Mouse (Mus musculus) ES-E14 (cell line): ENCODE results near the gene Klhl1. TPM values are rescaled to one million over a fixed set of nuclear protein-coding genes. Genes with fewer than 3 reads are reported as not detected.

ENCODE experiments used
- DNase-seq: peaks from one replicate; pipeline ENCODE4 v3.0.0-alpha.2; 2013; ENCODE audit warnings: low read depth, low spot score
- H3K27ac ChIP-seq: 2 replicates; pipeline ENCODE4 v1.5.1; 2012; ENCODE audit warnings: low read depth, mild to moderate bottlenecking, low read length, moderate library complexity, mixed read lengths; ENCODE audit not compliant: poor library complexity, insufficient read depth, severe bottlenecking
- H3K36me3 ChIP-seq: 2 replicates; pipeline ENCODE4 v1.6.1; 2012; ENCODE audit warnings: mild to moderate bottlenecking, low read length, moderate library complexity, mixed read lengths; ENCODE audit not compliant: control insufficient read depth, poor library complexity, insufficient read depth, severe bottlenecking
- H3K4me1 ChIP-seq, 2 experiments: fragments of 150-350 bp in 1 of 2; sonication (generic) in 1 of 2; 2 replicates each; pipeline ENCODE4 v1.6.1; 2012; ENCODE audit warnings: low read length in 2 of 2, mild to moderate bottlenecking in 1 of 2, mixed read lengths in 1 of 2; ENCODE audit not compliant: control insufficient read depth in 2 of 2, insufficient read depth in 2 of 2, poor library complexity in 1 of 2
- H3K4me3 ChIP-seq, 2 experiments: fragments of 150-350 bp in 1 of 2; sonication (generic) in 1 of 2; 2 replicates each; pipeline ENCODE4 v1.5.1; 2012; ENCODE audit warnings: low read length in 2 of 2, low read depth in 1 of 2, mild to moderate bottlenecking in 1 of 2, mixed read lengths in 1 of 2; ENCODE audit not compliant: insufficient read depth in 1 of 2, poor library complexity in 1 of 2, severe bottlenecking in 1 of 2
- H3K9ac ChIP-seq: 2 replicates; pipeline ENCODE4 v1.6.1; 2012; ENCODE audit warnings: low read depth, mild to moderate bottlenecking, low read length, mixed read lengths; ENCODE audit not compliant: poor library complexity, insufficient read depth, severe bottlenecking
- H3K9me3 ChIP-seq: fragments of 150-350 bp; sonication (generic); 2 replicates; pipeline ENCODE4 v1.6.1; 2012; ENCODE audit warnings: low read depth, mild to moderate bottlenecking, low read length; ENCODE audit not compliant: control insufficient read depth, insufficient read depth
- CHD2 ChIP-seq: IDR thresholded peaks from 2 replicates; pipeline ENCODE4 v1.6.1; 2014; ENCODE audit warnings: mild to moderate bottlenecking, low read depth, low read length, inconsistent platforms
- HCFC1 ChIP-seq: IDR thresholded peaks from 2 replicates; pipeline ENCODE4 v1.6.1; 2012; ENCODE audit warnings: low read length, inconsistent platforms, borderline replicate concordance; ENCODE audit not compliant: insufficient read depth
- MAFK ChIP-seq: IDR thresholded peaks from 2 replicates; pipeline ENCODE4 v1.6.1; 2014; ENCODE audit warnings: mild to moderate bottlenecking, low read depth, low read length, inconsistent platforms; ENCODE audit not compliant: insufficient read depth
- ZC3H11A ChIP-seq: IDR thresholded peaks from 2 replicates; pipeline ENCODE4 v1.6.1; 2012; ENCODE audit warnings: low read depth, mild to moderate bottlenecking, inconsistent platforms, low read length, borderline replicate concordance
- ZNF384 ChIP-seq: IDR thresholded peaks from 2 replicates; pipeline ENCODE4 v1.6.1; 2012; ENCODE audit warnings: low read depth, low read length, inconsistent platforms
- in situ Hi-C, 2 experiments: fragments of 600-800 bp; cut with MboI; formaldehyde crosslinking; loops; one replicate each; pipeline ENCODE4 v1.15.1; 2025; ENCODE audit warnings: low sequenced_read_pairs in 2 of 2, inconsistent platforms in 1 of 2; ENCODE audit not compliant: unreplicated experiment in 2 of 2
- total RNA-seq: library from RNA; depleted of rRNA; stranded (reverse); fragments of 300-350 nt; gene quantifications from 2 replicates; pipeline ENCODE4 v1.2.3, GENCODE M21; 2012

Klhl1 gene
- total RNA-seq, 1 experiment, result not detected

- TF ChIP-seq ZC3H11A (no peak), HCFC1 (no peak), ZNF384 (no peak), MAFK (no peak), CHD2 (no peak)
- Histone ChIP-seq H3K27ac (no peak overlapping the region), H3K36me3 (no peaks in the 10 kb centered on the region), H3K9me3 (no peaks in the 10 kb centered on the region), H3K4me1 (no peaks in the 10 kb centered on the region), H3K9ac (no peak overlapping the region), H3K4me3 (no peak overlapping the region)
- DNase-seq, result no peak
- in situ Hi-C loops, result no loop called here
Observed at GRCm38 (mm10) chr14:96065884-96066283, 453.0 kb downstream of the Klhl1 start.
